Mouse (Mus musculus): Measurements from ENCODE around the gene D5Ertd579e. TPM values are rescaled to one million over a fixed set of nuclear protein-coding genes. Genes with fewer than 3 reads are reported as not detected.

Gene D5Ertd579e
- total RNA-seq, 1 experiment from 2014 or later = 42.5 TPM

DNA sequence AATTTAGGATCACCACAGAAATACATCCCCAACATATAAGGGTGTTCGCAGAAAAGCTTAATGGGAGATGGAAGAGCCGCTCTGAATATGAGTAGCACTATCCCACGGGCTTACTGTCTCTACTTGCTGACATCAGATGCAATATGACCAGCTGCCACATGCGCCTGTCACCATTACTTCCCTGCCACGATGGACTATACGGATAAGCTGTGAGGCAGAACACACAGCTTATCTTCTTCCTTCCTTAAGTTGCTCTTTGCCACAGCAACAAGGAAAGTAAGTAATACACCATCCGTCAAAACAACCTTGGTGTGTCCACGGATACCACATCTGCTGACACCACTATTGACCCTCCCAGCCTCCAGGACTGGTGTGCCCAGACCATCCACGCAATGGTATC lies 131.3 kb downstream of the D5Ertd579e start:
- no peak for ATAC-seq (replicated peaks in 1 of 2; ENCODE audit: insufficient read depth in 1 of 2, low FRiP score in 2 of 2, low TSS enrichment in 1 of 2, low read depth in 1 of 2, poor library complexity in 2 of 2, severe bottlenecking in 2 of 2)

DNA sequence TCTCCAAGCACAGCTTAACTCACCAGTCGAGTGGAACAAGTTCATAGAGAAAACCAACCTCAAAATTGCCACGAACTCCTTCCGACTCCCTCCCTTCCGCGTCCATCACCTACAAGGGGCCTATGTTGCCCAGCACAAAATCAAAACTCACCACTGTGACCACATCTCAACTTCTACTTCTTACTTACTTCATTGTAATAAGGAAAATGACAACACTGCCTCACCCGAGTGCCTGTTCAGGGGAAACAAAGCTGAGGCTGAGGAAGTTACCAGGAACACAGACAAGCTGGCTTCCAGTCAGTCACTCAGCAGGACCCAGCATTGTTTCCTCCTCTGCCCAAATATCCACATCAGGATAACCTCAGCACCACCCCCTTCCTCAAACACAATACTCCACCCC lies 132.1 kb downstream of the D5Ertd579e start:
- ATAC-seq (replicated peaks in 1 of 2; ENCODE audit: insufficient read depth in 1 of 2, low FRiP score in 2 of 2, low TSS enrichment in 1 of 2, low read depth in 1 of 2, poor library complexity in 2 of 2, severe bottlenecking in 2 of 2) = peak in 1 of 2 experiments; percentile 27; a peak in 1 of 4 replicates

DNA sequence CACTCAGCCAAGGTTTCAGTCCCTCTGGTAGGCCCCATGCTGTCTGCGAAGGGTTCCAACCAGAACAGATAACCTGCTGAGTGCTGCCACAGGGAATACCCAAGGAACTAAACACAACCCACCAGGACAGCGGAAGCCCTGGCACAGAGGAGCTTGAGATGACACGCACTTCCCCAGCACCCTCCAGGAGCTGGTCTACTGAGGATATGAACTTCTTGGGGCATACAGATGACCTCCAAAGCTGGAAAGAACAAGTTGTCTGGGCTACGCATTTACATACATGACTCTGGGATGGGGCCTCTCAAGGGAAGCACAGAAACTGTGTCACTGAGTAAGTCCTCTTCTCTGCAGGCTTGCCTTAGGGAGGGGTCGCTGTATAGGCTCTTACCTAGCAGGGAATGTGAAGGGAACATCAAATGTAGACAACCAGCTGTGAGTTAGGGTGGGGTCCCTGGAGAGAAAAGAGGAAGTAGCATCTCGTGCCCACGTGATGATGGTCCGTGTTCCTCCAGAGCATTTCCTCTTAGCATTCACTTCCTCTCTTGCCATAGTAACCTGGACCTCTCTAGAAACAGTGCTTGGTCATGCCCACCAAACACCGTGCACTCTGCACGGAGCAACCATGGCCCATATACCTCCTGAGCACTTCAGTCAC lies 132.9 kb downstream of the D5Ertd579e start:
- peak; percentile 82 to 95 for ATAC-seq (replicated peaks in 1 of 2; ENCODE audit: insufficient read depth in 1 of 2, low FRiP score in 2 of 2, low TSS enrichment in 1 of 2, low read depth in 1 of 2, poor library complexity in 2 of 2, severe bottlenecking in 2 of 2)

DNA sequence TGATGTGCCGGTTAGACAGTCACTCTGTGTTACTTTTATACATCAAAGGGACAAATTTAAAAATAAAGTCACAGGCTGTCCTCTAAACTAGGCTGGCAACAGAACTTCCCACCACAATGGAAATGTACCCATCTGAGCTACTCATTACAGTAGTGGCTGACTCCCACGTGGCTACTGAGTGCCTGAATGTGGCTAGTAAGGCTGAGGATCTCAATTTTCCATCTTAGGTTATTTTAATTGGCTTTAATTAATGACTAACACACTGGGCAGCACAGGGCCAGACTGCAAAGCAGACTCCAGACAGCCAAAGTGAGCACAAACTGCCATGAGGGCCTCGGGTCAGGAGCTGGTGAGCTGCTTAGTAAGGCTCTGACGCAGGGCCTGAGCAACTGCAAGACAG lies 134.3 kb downstream of the D5Ertd579e start:
- no peak for ATAC-seq (replicated peaks in 1 of 2; ENCODE audit: insufficient read depth in 1 of 2, low FRiP score in 2 of 2, low TSS enrichment in 1 of 2, low read depth in 1 of 2, poor library complexity in 2 of 2, severe bottlenecking in 2 of 2)

DNA sequence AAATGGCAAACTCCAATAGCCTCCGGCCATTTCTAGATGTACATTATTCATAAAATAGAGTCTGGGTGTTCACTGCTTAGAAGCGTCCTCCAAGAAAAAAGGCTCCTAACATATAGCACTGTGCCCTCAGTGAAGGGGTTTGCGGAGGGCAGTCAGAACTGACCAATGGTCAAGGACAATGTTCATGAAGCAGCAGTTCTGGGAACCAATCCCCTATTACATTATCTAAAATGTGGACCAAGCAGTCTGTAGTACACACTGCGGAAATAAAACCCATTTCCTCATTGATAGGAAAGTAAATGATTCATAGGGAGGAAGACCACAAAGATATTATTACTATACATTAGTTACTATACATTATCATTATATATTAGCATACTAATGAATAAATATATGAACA lies 135.3 kb downstream of the D5Ertd579e start:
- no peak for ATAC-seq (replicated peaks in 1 of 2; ENCODE audit: insufficient read depth in 1 of 2, low FRiP score in 2 of 2, low TSS enrichment in 1 of 2, low read depth in 1 of 2, poor library complexity in 2 of 2, severe bottlenecking in 2 of 2)

DNA sequence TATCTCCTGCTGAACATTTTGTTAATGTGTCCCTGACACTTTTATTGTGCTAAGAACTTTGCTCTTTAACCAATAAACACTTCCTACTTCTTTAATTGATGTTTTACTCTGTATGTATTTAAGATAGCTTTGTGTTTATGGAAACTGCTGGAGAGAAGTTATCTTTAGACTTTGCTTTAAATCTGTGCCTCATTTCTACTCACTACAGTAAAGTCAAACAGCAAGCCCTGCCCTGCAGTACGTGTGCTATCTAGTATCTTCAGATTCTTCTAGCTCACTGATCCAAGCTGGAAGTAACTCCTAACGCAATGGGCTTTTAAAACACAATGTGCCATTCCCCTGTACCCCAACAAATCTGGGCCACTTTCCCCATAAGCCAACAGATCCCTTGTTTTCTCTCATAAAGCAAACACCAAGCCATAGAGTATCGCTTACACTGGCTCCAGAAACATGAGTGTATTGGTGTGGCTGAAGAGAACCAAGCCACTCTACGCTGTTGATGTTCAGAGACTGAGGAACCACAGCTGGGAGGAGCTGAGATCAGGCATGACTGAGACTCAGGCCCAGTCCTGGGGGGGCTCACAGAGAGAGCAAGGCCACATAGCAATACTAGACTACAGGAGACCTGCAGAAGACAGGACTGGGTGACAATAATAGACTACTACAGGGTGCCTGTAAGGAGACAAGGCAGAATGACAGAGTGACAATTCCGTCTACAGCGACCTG lies 136.2 kb downstream of the D5Ertd579e start:
- ATAC-seq (replicated peaks in 1 of 2; ENCODE audit: insufficient read depth in 1 of 2, low FRiP score in 2 of 2, low TSS enrichment in 1 of 2, low read depth in 1 of 2, poor library complexity in 2 of 2, severe bottlenecking in 2 of 2) = no peak

DNA sequence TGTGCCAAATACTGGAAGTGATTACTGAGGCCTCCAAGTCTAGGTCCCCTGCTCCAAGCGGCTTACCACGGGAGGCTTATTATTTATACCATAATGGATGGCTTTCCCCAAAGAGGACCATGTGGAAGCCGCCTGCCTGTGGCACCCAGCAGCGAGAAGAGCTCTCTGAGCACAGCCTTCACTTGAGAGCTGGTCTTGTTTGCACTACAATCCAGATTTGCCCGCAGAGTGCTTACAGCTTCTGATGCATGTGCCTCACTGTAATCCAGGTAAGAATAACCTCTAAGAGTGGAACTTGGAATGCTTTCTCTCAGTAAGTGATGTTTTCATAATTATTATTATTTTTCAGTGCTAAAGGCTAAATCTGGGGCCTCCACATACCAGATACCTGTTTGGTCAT lies 136.7 kb downstream of the D5Ertd579e start:
- ATAC-seq (replicated peaks in 1 of 2; ENCODE audit: insufficient read depth in 1 of 2, low FRiP score in 2 of 2, low TSS enrichment in 1 of 2, low read depth in 1 of 2, poor library complexity in 2 of 2, severe bottlenecking in 2 of 2) = no peak

DNA sequence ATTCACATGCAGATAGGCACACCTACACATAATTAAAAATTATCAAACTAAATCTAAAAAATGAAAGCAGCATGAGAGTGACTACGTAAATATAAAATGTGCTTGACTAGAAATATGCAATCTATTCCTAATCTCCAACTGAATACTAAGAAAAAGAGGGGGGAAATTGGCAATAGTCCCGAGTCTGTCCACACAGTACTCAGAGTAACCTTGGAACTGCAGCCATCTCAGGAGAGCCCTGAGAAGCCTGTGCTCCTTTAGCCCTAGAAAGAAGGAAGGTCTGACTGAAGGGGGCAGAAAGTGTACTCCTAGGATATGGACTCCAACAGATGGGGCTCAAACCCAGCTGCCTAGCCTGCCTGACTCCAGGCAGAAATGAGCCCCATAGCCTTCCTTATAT lies 137.3 kb downstream of the D5Ertd579e start:
- ATAC-seq (replicated peaks in 1 of 2; ENCODE audit: insufficient read depth in 1 of 2, low FRiP score in 2 of 2, low TSS enrichment in 1 of 2, low read depth in 1 of 2, poor library complexity in 2 of 2, severe bottlenecking in 2 of 2) = no peak

DNA sequence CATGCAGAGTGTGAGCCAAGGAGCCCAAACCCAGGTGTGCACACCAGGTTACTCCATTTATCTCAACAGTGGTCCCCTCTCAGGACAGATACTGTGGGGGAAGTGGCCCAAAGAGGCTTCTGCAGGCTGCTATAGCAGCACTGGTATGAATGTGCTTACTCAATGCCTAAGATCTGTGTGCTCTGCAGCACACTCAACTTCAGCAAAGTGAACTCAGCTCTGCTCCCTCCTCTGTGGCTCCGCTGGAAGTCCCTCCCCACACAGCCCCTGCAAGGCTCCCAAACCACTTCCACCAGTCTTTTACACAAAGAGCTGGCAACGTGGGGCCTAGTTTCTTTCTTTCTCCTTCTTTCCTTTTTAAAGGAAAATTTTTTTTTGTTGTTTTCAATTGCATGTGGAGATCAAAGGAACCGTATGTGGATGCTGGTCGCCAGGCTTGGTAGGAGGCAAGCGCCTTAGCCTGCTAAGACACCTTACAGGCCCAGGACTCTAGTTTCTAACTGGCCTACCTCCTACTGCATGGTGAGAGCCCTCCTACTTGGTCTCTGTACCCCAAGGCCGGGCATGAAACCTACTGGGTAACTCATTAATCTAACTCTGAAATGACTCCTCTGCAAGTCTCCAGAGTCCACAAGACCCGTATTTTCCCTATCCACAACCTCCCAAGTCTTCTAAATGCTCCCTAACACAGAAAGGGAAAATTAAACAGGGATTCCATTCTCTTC lies 138.1 kb downstream of the D5Ertd579e start:
- ATAC-seq (replicated peaks in 1 of 2; ENCODE audit: insufficient read depth in 1 of 2, low FRiP score in 2 of 2, low TSS enrichment in 1 of 2, low read depth in 1 of 2, poor library complexity in 2 of 2, severe bottlenecking in 2 of 2) = peak; percentile 57 to 77

DNA sequence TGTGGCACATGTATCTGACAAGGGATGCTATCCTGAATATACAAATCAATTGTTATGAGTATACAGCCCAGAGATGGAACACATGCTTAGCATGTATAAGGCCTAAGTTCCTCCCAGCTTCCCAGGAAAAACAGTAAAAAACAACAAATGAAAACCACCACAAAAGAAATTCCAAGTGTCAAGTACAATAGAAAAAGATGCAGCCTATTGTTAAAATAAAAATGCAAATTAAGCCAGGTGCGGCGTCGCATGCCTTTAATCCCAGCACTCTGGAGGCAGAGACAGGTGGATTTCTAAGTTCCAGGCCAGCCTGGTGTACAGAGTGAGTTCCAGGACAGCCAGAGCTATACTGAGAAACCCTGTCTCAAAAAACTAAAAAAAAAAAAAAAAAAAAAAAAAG lies 138.9 kb downstream of the D5Ertd579e start:
- no peak for ATAC-seq (replicated peaks in 1 of 2; ENCODE audit: insufficient read depth in 1 of 2, low FRiP score in 2 of 2, low TSS enrichment in 1 of 2, low read depth in 1 of 2, poor library complexity in 2 of 2, severe bottlenecking in 2 of 2)

DNA sequence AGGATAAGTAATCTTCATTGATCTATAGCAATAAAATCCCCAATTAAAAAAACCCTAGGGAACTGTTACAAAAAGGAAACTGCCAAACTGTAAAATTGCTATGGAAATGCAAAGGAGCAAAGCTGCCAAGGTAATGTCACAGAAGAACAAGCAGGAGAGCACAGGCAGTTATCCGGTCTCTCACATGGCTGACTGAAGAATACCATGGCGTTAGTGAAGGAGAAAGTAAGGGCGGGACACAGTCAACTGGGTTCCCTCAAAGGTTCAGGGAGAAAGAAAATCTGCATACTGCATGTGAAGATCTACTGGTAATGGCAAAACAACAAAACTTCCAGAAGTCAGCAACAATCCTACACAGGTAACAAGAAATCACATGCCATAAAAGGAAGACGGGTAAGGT lies 139.5 kb downstream of the D5Ertd579e start:
- no peak for ATAC-seq (replicated peaks in 1 of 2; ENCODE audit: insufficient read depth in 1 of 2, low FRiP score in 2 of 2, low TSS enrichment in 1 of 2, low read depth in 1 of 2, poor library complexity in 2 of 2, severe bottlenecking in 2 of 2)

DNA sequence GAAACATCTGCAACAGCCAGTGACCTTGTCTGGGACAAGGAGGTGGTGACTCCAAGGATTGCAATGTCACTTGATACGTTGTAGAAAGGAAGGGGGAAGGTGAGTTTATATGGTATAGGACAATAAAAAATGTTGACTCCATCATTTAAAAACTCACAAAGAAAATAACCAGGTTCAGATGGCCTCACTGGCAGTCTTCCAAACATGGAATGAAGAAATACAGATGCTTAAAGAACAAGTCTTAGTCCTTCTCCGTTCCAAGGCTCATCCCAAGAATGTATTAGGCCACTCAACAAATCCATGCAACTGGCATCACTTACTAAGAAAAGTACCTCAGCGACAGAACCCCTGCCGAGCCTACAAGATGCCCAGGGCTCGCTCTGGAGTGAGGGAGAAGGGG lies 141.3 kb downstream of the D5Ertd579e start:
- ATAC-seq (replicated peaks in 1 of 2; ENCODE audit: insufficient read depth in 1 of 2, low FRiP score in 2 of 2, low TSS enrichment in 1 of 2, low read depth in 1 of 2, poor library complexity in 2 of 2, severe bottlenecking in 2 of 2) = no peak

DNA sequence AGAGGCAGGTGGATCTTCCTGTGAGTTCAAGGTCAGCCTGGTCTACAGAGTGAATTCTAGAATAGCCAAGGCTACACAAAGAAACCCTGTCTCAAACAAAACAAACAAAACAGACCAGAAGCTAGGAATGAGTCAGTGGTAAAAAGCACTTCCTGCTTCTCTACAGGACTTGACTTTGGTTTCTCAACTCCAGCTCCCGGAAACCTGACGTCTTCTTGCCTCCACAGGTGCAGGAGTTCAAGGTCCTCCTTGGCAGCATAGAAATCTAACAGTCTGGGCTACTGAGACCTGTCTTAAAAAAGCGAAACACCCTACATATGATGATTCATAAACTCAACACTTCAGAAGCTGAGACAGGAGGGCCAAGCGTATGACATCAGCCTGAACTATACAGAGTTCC lies 141.9 kb downstream of the D5Ertd579e start:
- no peak for ATAC-seq (replicated peaks in 1 of 2; ENCODE audit: insufficient read depth in 1 of 2, low FRiP score in 2 of 2, low TSS enrichment in 1 of 2, low read depth in 1 of 2, poor library complexity in 2 of 2, severe bottlenecking in 2 of 2)

DNA sequence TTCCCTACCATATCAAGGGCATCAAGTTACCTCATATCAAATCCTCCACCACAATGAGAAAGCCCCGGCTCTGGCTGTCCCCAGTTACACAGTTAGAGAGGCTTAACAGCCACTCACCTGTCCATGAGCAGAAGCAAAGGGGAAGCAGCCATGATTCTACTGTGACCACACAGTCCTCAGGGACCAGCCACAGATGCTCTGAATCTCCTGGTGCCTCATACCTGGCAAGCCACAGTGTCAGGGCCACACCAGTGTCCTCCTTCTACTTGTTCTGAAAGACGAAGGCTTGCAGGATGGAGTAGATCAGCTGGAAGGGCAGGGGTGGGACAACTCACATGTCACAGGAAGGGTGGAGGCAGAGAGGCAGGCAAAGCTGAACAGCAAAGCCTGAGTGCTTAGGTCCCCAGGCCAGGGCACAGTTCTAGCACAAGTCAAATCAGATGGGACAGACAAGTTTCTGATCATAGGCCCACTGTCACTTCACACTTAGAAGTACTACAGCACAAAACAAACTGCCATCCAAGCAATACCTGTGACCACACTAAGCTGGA lies 142.7 kb downstream of the D5Ertd579e start:
- no peak for ATAC-seq (replicated peaks in 1 of 2; ENCODE audit: insufficient read depth in 1 of 2, low FRiP score in 2 of 2, low TSS enrichment in 1 of 2, low read depth in 1 of 2, poor library complexity in 2 of 2, severe bottlenecking in 2 of 2)

DNA sequence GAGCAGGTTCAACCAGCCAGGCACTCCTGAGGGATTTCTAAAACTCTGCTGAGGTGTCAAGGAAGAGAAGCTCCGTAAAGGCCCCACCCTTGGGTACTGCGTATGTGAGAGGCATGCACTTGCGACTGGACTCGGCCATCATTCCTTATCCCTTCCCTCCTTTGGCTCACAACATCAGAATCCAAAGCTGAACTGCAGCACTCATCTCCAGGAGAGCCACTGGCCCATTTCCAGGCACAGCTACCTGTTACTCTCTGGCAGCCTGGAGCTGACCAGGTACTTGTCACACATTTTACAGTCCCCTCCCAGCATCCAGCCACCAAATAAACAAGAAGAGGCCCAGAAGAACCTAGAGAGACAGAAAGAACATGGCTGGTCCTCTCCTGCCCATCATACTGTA lies 143.4 kb downstream of the D5Ertd579e start:
- ATAC-seq (replicated peaks in 1 of 2; ENCODE audit: insufficient read depth in 1 of 2, low FRiP score in 2 of 2, low TSS enrichment in 1 of 2, low read depth in 1 of 2, poor library complexity in 2 of 2, severe bottlenecking in 2 of 2) = no peak

Measured in hematopoietic stem cell, adult 5-6 weeks (primary cell).